Mouse (Mus musculus): Measurements from ENCODE around the gene Irx6. TPM values are rescaled to one million over a fixed set of nuclear protein-coding genes. Genes with fewer than 3 reads are reported as not detected.

Irx6 gene
- total and polyA plus RNA-seq, 3 experiments: 0.11 TPM; not detected in 2

DNA sequence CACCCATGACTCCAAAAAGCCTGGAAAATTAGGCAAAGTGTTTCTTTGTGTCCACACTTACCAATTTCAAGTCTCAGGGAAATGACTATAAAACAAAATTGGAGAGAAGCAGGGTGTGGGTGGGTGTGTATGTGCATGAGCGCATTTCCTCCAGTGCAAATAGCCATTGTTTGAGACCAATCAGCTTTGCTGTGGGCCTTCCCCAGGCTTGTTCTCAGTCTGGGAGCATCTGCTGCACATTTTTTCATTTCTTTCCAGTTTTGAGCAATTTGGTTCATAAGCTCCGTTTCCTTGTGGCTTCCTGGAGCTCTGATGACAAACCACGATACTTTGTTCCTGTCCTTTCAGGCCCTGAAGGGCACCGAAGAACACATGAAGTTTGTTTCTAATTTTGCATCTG is 43.3 kb downstream of the Irx6 start:
- H3K36me3 ChIP-seq (replicated peaks): no peaks in the 10 kb centered on the region
- no peak overlapping the region for H3K4me3 ChIP-seq (ENCODE audit: low read depth, low read length)
- ATAC-seq (ENCODE audit: extremely low read depth, insufficient number of reproducible peaks, low FRiP score, poor library complexity, severe bottlenecking) (no peak), DNase-seq (ENCODE audit: low spot score) (no peak)
- peaks cover 20% of the 10 kb centered on the region for H3K9me3 ChIP-seq (replicated peaks)
- no peaks in the 10 kb centered on the region for H3K4me1 ChIP-seq (ENCODE audit: insufficient read depth, low read depth, low read length)
- no peak for TF ChIP-seq TAL1 (conservative IDR thresholded peaks at IDR 0.05; ENCODE audit: low read depth, low read length)
- TF ChIP-seq CTCF (IDR thresholded peaks at IDR 0.05; ENCODE audit: low read depth, low read length): no peak
- no peak for TF ChIP-seq POLR2AphosphoS5 (IDR thresholded peaks at IDR 0.05; ENCODE audit: insufficient replicate concordance, low read depth, low read length)
- no peaks in the 10 kb centered on the region for H3K27me3 ChIP-seq (ENCODE audit: insufficient read depth, low read length)

DNA sequence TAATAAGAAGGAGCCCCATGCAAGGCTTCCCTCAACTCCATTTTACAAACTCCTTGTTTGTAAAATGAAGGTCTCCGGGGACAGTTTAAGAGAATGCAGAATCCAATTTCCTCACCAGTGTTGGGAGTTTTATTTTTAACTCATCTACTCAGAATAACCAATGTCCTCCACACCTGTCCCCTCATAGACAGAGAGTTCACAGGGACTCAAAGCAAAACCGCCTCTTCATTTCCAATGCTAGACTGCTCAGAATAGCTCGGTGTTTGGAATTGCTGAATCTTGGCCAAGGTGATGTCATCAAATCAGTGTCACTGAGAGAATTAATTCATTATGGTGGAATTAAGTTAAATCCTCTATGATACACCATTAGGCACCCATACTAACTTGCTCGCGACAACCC is 44.0 kb downstream of the Irx6 start:
- no peak overlapping the region for H3K4me3 ChIP-seq (ENCODE audit: low read depth, low read length)
- peaks cover 23% of the 10 kb centered on the region for H3K9me3 ChIP-seq (replicated peaks)
- no peak for DNase-seq (ENCODE audit: low spot score)
- no peaks in the 10 kb centered on the region for H3K4me1 ChIP-seq (ENCODE audit: insufficient read depth, low read depth, low read length)
- no peaks in the 10 kb centered on the region for H3K27me3 ChIP-seq (ENCODE audit: insufficient read depth, low read length)
- no peak for ATAC-seq (ENCODE audit: extremely low read depth, insufficient number of reproducible peaks, low FRiP score, poor library complexity, severe bottlenecking)
- H3K36me3 ChIP-seq (replicated peaks): no peaks in the 10 kb centered on the region
- TF ChIP-seq GATA1 (IDR thresholded peaks at IDR 0.05; ENCODE audit: borderline replicate concordance, low read length) (no peak), GATA2 (IDR thresholded peaks at IDR 0.05; ENCODE audit: borderline replicate concordance, low read depth, low read length) (no peak), TAL1 (conservative IDR thresholded peaks at IDR 0.05; ENCODE audit: low read depth, low read length) (no peak), POLR2AphosphoS5 (IDR thresholded peaks at IDR 0.05; ENCODE audit: insufficient replicate concordance, low read depth, low read length) (no peak), CTCF (IDR thresholded peaks at IDR 0.05; ENCODE audit: low read depth, low read length) (no peak)

DNA sequence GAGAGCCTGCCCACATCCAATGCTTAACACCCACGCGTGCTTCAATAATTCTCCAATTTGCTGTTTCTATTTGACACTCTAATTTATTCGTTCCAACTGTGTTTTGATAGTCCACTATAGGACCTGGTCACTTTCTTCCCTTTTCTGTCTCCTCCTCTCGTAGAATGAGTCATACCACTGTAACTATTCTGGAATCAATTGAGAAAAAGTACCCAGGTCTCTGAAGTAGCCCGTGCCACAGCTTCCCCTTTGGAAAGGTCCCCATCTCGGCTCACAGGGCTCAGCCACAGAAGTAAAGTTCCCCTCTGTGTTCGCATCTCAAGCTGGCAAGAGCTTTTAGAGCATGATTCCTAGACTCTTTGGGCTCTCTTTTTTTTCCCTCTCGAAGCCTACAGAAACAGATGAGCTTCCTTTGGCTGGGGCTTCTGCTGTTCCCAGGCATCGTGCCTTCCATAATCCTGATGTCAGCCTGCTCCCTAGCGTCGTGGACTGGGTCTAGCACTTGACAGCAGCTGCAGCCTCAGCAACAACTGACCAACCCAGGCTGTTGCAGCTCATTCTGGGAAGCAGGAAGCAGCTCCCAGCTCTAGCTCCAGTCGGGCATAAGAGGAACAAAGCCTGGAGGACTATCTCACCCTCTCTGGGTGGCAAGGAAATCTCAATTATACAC is 47.3 kb downstream of the Irx6 start:
- DNase-seq (ENCODE audit: low spot score) (no peak), ATAC-seq (ENCODE audit: extremely low read depth, insufficient number of reproducible peaks, low FRiP score, poor library complexity, severe bottlenecking) (no peak)
- Histone ChIP-seq H3K4me1 (ENCODE audit: insufficient read depth, low read depth, low read length) (no peaks in the 10 kb centered on the region), H3K4me3 (ENCODE audit: low read depth, low read length) (no peak overlapping the region), H3K9me3 (replicated peaks) (peaks cover 38% of the 10 kb centered on the region), H3K36me3 (replicated peaks) (no peaks in the 10 kb centered on the region), H3K27me3 (ENCODE audit: insufficient read depth, low read length) (no peaks in the 10 kb centered on the region)
- TF ChIP-seq POLR2AphosphoS5 (IDR thresholded peaks at IDR 0.05; ENCODE audit: insufficient replicate concordance, low read depth, low read length): no peak
- TF ChIP-seq CTCF (IDR thresholded peaks at IDR 0.05; ENCODE audit: low read depth, low read length): no peak
- no peak for TF ChIP-seq GATA1 (IDR thresholded peaks at IDR 0.05; ENCODE audit: borderline replicate concordance, low read length)
- TF ChIP-seq GATA2 (IDR thresholded peaks at IDR 0.05; ENCODE audit: borderline replicate concordance, low read depth, low read length): no peak
- TF ChIP-seq TAL1 (conservative IDR thresholded peaks at IDR 0.05; ENCODE audit: low read depth, low read length): no peak

DNA sequence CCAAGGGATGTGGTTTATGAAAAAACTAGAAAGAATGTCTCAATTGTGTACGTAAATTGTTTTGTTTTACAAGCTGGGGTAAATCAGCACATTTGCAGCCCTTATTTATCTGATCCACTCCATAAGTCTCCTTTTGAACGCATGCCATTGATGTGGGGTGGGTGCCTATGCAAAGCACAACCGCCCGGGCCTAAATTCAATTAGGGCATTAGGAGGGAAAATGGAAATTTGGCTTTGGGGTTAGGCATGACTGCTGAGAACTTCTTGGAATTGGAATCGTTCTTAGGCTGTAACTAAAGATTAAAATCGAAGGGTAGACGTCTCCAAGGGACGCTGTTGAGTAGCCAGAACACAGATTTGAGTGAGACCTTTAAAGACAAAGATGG is 47.8 kb downstream of the Irx6 start:
- H3K4me3 ChIP-seq (ENCODE audit: low read depth, low read length): no peak overlapping the region
- ATAC-seq (ENCODE audit: extremely low read depth, insufficient number of reproducible peaks, low FRiP score, poor library complexity, severe bottlenecking): no peak
- no peak for DNase-seq (ENCODE audit: low spot score)
- H3K4me1 ChIP-seq (ENCODE audit: insufficient read depth, low read depth, low read length): no peaks in the 10 kb centered on the region
- TF ChIP-seq GATA1 (IDR thresholded peaks at IDR 0.05; ENCODE audit: borderline replicate concordance, low read length) (no peak), GATA2 (IDR thresholded peaks at IDR 0.05; ENCODE audit: borderline replicate concordance, low read depth, low read length) (no peak), POLR2AphosphoS5 (IDR thresholded peaks at IDR 0.05; ENCODE audit: insufficient replicate concordance, low read depth, low read length) (no peak), CTCF (IDR thresholded peaks at IDR 0.05; ENCODE audit: low read depth, low read length) (no peak), TAL1 (conservative IDR thresholded peaks at IDR 0.05; ENCODE audit: low read depth, low read length) (no peak)
- no peaks in the 10 kb centered on the region for H3K27me3 ChIP-seq (ENCODE audit: insufficient read depth, low read length)
- peaks cover 38% of the 10 kb centered on the region for H3K9me3 ChIP-seq (replicated peaks)
- no peaks in the 10 kb centered on the region for H3K36me3 ChIP-seq (replicated peaks)

DNA sequence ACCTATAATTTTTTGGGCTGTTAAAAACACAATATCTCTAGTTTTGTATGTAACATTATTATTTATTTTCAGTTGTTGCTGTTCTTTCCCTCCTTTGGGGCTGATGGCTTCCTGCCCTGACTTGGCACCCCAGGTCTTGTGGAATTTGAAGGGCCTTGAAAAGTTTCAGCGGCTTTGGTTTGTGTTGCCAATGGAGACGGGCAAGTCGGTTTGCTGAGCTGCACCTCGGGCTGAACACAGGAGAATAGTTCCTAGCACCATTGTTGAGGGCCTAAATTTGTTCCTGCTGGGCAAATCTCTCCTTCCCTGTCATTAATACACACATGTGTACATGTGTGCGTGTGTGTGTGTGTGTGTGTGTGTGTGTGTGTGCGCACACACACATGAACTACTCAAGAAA is 49.2 kb downstream of the Irx6 start:
- no peaks in the 10 kb centered on the region for H3K4me1 ChIP-seq (ENCODE audit: insufficient read depth, low read depth, low read length)
- no peak overlapping the region for H3K4me3 ChIP-seq (ENCODE audit: low read depth, low read length)
- ATAC-seq (ENCODE audit: extremely low read depth, insufficient number of reproducible peaks, low FRiP score, poor library complexity, severe bottlenecking) (no peak), DNase-seq (ENCODE audit: low spot score) (no peak)
- TF ChIP-seq POLR2AphosphoS5 (IDR thresholded peaks at IDR 0.05; ENCODE audit: insufficient replicate concordance, low read depth, low read length) (no peak), GATA2 (IDR thresholded peaks at IDR 0.05; ENCODE audit: borderline replicate concordance, low read depth, low read length) (no peak), CTCF (IDR thresholded peaks at IDR 0.05; ENCODE audit: low read depth, low read length) (no peak), GATA1 (IDR thresholded peaks at IDR 0.05; ENCODE audit: borderline replicate concordance, low read length) (no peak), TAL1 (conservative IDR thresholded peaks at IDR 0.05; ENCODE audit: low read depth, low read length) (no peak)
- no peaks in the 10 kb centered on the region for H3K27me3 ChIP-seq (ENCODE audit: insufficient read depth, low read length)
- H3K9me3 ChIP-seq (replicated peaks): peaks cover 40% of the 10 kb centered on the region
- H3K36me3 ChIP-seq (replicated peaks): no peaks in the 10 kb centered on the region

DNA sequence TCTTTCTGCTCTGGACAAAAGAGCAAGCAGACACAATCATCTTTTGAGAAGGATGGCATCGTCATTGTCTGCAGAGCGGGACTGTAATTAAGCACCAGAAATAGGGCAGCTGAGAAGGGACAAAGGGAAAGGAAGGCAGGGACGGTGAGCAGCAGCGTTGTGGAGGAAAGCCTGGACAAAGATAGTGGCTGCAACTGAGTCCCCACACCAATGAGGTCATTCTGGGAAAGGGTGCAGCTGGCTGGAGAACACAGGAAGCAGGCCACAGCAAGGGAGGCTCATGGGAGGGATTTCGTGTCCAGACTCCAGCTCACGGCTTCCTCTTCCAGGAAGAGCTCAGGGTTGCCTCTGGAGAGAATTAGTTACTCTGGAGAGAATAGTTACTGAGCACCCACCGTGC is 49.9 kb downstream of the Irx6 start:
- DNase-seq (ENCODE audit: low spot score) (no peak), ATAC-seq (ENCODE audit: extremely low read depth, insufficient number of reproducible peaks, low FRiP score, poor library complexity, severe bottlenecking) (no peak)
- no peaks in the 10 kb centered on the region for H3K36me3 ChIP-seq (replicated peaks)
- no peak overlapping the region for H3K4me3 ChIP-seq (ENCODE audit: low read depth, low read length)
- peaks cover 40% of the 10 kb centered on the region for H3K9me3 ChIP-seq (replicated peaks)
- H3K27me3 ChIP-seq (ENCODE audit: insufficient read depth, low read length): no peaks in the 10 kb centered on the region
- no peak for TF ChIP-seq CTCF (IDR thresholded peaks at IDR 0.05; ENCODE audit: low read depth, low read length)
- TF ChIP-seq GATA2 (IDR thresholded peaks at IDR 0.05; ENCODE audit: borderline replicate concordance, low read depth, low read length): no peak
- no peak for TF ChIP-seq POLR2AphosphoS5 (IDR thresholded peaks at IDR 0.05; ENCODE audit: insufficient replicate concordance, low read depth, low read length)
- TF ChIP-seq GATA1 (IDR thresholded peaks at IDR 0.05; ENCODE audit: borderline replicate concordance, low read length): no peak
- no peak for TF ChIP-seq TAL1 (conservative IDR thresholded peaks at IDR 0.05; ENCODE audit: low read depth, low read length)
- no peaks in the 10 kb centered on the region for H3K4me1 ChIP-seq (ENCODE audit: insufficient read depth, low read depth, low read length)

All from G1E (cell line).